Mouse (Mus musculus) layer of hippocampus, adult 9-11 months (tissue): ENCODE data around the gene 5830473C10Rik.
"Not testable (repeated sequence)": the region's sequence is repeated elsewhere in the genome, so short reads cannot be mapped to it uniquely, and the experiment has no call there.

Experiments used
- DNase-seq: peaks from one replicate; pipeline ENCODE4 v3.0.0; 2022

5830473C10Rik gene

GRCm38 (mm10) chr5:90596155-90596554 lies 35.2 kb downstream of the 5830473C10Rik start:
- DNase-seq, result no peak

DNA sequence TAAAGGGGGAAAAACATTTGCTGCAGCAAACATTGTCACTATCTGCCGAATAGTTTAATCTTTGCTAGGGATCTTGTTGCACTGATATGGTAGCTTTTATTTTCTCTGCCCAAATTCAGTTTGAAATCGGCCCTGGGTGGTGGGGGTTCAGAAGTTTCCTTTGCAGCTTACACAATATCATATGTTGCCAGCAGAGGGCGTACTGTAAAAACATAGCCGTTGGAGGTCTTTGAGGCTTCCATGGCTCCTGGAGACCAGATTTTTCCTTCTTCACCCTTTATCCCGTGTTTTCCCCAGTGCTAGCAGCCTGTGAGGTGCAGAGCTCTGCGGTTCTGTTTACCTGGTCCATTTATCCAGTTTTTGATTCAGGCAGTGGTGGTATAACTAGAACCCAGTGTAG lies 40.6 kb downstream of the 5830473C10Rik start:
- DNase-seq, result no peak

- DNase-seq, result no peak
Observed at GRCm38 (mm10) chr5:90603407-90603923, 42.6 kb downstream of the 5830473C10Rik start.

- no peak for DNase-seq
Observed at GRCm38 (mm10) chr5:90608906-90609305, 48.0 kb downstream of the 5830473C10Rik start.

DNA sequence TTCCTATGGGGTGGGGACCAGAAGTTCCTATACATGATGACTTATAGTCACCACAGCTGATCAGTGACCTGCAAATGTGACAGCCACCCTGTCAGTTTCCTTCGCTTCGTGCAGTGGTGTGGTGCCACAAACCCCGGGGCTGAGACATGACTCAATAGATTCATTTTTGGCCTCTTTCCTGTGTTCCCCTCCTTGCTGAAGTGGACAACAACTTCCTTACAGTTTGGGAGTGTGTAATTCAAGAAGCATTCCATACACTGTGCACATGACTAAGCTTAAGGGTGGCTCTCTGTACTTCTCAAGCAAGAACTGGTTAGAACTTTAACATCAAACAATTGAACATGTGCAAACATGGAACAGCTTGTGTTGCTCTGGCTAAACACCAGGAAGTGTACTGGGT lies 50.5 kb downstream of the 5830473C10Rik start:
- DNase-seq, result no peak

GRCm38 (mm10) chr5:90611996-90612611 lies 51.2 kb downstream of the 5830473C10Rik start:
- DNase-seq, result no peak

DNA sequence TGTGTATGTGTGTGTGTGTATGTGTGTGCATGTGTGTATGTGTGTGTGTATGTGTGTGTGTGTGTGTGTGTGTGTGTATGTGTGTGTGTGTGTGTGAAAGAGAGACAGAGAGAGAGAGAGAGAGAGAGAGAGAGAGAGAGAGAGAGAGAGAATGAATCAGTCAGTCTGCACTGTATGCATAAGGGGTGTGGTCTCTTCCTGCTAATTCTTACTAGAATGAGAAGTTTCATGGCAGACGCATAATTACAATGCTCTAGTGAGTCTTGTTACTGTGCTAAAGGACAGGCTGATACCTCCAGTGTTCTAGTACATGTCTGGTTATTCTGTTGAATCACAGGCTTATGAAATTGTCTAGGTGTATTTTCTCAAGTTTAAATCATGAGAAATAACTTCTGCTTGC lies 51.8 kb downstream of the 5830473C10Rik start:
- not testable (repeated sequence) for DNase-seq

DNA sequence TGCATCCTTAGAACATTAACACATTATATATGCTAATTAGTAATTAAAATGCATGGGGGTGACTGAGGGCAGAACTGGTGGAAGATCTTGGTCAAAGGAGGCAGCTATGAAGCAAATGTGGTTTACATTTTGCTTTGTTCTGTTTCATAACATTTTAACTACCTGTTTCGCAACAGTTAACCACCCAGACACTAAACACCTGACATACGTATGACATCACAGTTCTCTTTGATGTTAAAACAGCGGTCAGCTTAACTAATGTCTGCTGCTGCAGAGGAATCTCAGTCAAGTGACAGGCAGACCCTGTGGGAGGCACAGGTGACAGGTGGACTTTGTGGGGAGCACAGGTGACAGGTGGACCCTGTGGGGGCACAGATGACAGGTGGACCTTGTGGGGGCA lies 57.0 kb downstream of the 5830473C10Rik start:
- no peak for DNase-seq

GRCm38 (mm10) chr5:90621316-90621715 lies 60.4 kb downstream of the 5830473C10Rik start:
- DNase-seq, result no peak

GRCm38 (mm10) chr5:90621726-90622125 lies 60.8 kb downstream of the 5830473C10Rik start:
- no peak for DNase-seq

DNA sequence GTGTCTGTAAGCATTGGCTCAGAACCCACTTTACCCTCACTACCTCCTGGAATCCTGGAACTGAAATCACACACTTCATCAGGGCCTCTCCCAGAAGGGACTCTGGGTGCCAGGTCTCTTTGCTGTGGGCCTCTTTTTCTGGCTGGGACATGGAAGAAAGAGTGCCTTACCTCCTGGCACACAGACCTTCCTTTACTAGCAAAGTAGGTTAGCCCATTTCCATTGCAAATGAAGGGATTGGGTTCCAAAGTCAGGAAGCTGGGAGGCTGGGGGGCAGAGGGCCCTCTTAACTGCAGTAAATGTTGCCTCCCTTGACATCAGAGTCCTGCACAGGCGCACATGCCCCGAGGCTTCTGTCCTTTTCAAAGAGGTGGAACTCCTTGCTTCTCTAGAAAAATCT lies 62.3 kb downstream of the 5830473C10Rik start:
- no peak for DNase-seq

GRCm38 (mm10) chr5:90624708-90625425 lies 64.0 kb downstream of the 5830473C10Rik start:
- DNase-seq, result no peak

- no peak for DNase-seq
Observed at GRCm38 (mm10) chr5:90627423-90627822, 66.5 kb downstream of the 5830473C10Rik start.

DNA sequence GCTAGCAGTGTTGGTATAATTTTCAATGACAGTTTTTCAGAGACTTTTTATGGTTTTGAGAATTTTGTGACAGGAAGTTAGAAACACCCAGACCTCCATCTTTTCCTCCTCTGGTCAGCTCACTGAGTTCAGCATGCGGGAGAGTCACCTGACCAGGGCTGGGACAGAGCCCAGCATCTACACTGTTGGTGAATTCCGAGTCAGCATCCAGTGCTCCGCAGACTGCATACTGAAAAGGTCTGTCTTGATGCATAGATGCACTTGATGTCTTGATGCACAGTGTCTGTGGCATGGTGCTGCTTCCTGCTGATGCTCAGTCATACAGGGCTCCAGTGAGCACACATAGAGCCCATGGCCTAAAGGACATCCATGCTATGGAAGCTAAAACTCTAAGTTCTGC lies 67.1 kb downstream of the 5830473C10Rik start:
- DNase-seq, result no peak

- no peak for DNase-seq
Observed at GRCm38 (mm10) chr5:90628530-90628929, 67.6 kb downstream of the 5830473C10Rik start.

GRCm38 (mm10) chr5:90634885-90635284 lies 74.0 kb downstream of the 5830473C10Rik start:
- no peak for DNase-seq

GRCm38 (mm10) chr5:90640286-90641217 lies 79.6 kb downstream of the 5830473C10Rik start, which contains the start of gene Rassf6:
Rassf6 (minus strand) TSS chr5:90640657.
- DNase-seq, result no peak

- no peak for DNase-seq
Observed at GRCm38 (mm10) chr5:90641218-90641610, 80.3 kb downstream of the 5830473C10Rik start.

GRCm38 (mm10) chr5:90645579-90645978 lies 84.7 kb downstream of the 5830473C10Rik start:
- DNase-seq, result no peak

GRCm38 (mm10) chr5:90646398-90646797 lies 85.5 kb downstream of the 5830473C10Rik start:
- DNase-seq, result no peak
